Mouse (Mus musculus) thymus, postnatal 14 days (tissue): ENCODE data around the gene St6galnac5.

Source experiments
- DNase-seq: peaks from one replicate; pipeline ENCODE4 v3.0.0; 2021

The St6galnac5 gene

GRCm38 (mm10) chr3:152981988-152982387 lies at the start of gene St6galnac5:
St6galnac5 (minus strand) TSS chr3:152982246.
- peak; percentile 21 for DNase-seq

- no peak for DNase-seq
These were observed 48.7 kb upstream of the St6galnac5 start for GRCm38 (mm10) chr3:153030756-153031155.

GRCm38 (mm10) chr3:153024016-153024415 lies 42.0 kb upstream of the St6galnac5 start:
- DNase-seq: no peak

GRCm38 (mm10) chr3:153018051-153018450 lies 36.0 kb upstream of the St6galnac5 start:
- no peak for DNase-seq

GRCm38 (mm10) chr3:153016355-153016754 lies 34.3 kb upstream of the St6galnac5 start:
- no peak for DNase-seq

GRCm38 (mm10) chr3:153006893-153007292 lies 24.8 kb upstream of the St6galnac5 start:
- DNase-seq: no peak

GRCm38 (mm10) chr3:152998901-152999300 lies 16.9 kb upstream of the St6galnac5 start:
- DNase-seq: no peak

- DNase-seq: no peak
These were observed 16.1 kb upstream of the St6galnac5 start for GRCm38 (mm10) chr3:152998106-152998505.

- no peak for DNase-seq
These were observed 11.6 kb upstream of the St6galnac5 start for GRCm38 (mm10) chr3:152993608-152994007.

GRCm38 (mm10) chr3:152990787-152991186 lies 8.7 kb upstream of the St6galnac5 start:
- DNase-seq: no peak

- DNase-seq: no peak
These were observed 770 bp downstream of the St6galnac5 start for GRCm38 (mm10) chr3:152980978-152981974.

GRCm38 (mm10) chr3:152980431-152980830 lies 1.6 kb downstream of the St6galnac5 start:
- no peak for DNase-seq

- no peak for DNase-seq
These were observed 2.5 kb downstream of the St6galnac5 start for GRCm38 (mm10) chr3:152979481-152980092.

- DNase-seq: no peak
These were observed 10.7 kb downstream of the St6galnac5 start for GRCm38 (mm10) chr3:152971373-152971772.

- DNase-seq: peak; percentile 45
These were observed 12.2 kb downstream of the St6galnac5 start for GRCm38 (mm10) chr3:152969774-152970347.

- DNase-seq: no peak
These were observed 20.1 kb downstream of the St6galnac5 start for GRCm38 (mm10) chr3:152961855-152962376.

GRCm38 (mm10) chr3:152958358-152959150 lies 23.5 kb downstream of the St6galnac5 start:
- peak; percentile 82 for DNase-seq

GRCm38 (mm10) chr3:152956771-152957170 lies 25.3 kb downstream of the St6galnac5 start:
- DNase-seq: no peak

- no peak for DNase-seq
These were observed 26.0 kb downstream of the St6galnac5 start for GRCm38 (mm10) chr3:152956038-152956437.

- no peak for DNase-seq
These were observed 30.2 kb downstream of the St6galnac5 start for GRCm38 (mm10) chr3:152951634-152952545.

- DNase-seq: no peak
These were observed 31.1 kb downstream of the St6galnac5 start for GRCm38 (mm10) chr3:152950914-152951313.
